Mouse (Mus musculus) urinary bladder, postnatal 36 days (tissue): ENCODE measurements around the gene Asb11.

Experiments used
- DNase-seq, 2 experiments: peaks; one replicate each; pipeline ENCODE4 v3.0.0; 2022; ENCODE audit warnings: low spot score in 2 of 2, mixed read lengths in 1 of 2

Asb11 gene

DNA sequence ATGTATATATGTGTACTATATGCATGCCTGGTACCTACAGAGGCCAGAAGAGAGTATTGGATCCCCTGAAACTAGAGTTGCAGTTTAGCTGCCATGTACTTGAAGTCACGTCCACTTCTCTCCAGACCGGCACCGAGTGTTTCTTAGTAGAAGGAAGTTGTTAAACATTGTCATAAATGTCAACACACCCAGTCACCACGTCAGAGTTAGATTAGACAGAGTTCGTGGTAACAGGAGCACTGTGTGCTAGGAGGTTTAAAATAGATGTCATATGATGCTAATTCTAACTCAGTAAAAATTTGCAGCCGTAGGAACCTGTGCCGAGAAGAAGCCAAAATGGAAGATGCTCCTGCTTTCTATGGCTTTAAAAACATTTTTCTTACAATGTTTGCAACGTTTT, at the start of gene Asb11:
Asb11 (plus strand) TSS at position 286 of the 400 bp plus-strand sequence.
- no peak for DNase-seq

DNA sequence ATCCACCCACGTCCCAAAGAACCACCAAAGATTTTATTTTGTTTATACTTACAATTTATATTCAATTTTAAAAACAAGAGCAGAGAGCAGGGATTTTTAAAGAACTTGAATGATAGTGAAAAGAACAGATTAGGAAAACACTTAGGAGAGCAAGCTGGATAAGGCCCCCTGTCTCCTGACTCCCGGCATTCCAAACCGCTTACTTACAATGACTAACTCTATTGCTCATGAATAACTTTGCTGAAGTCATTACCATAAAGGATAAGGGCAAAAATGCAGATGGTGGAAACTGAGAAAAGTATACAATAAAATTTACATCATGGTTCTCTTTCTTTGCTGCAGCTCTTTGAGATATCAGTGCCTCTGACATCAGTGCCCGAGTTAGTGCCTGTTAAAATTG, 42.7 kb upstream of the Asb11 start:
- DNase-seq = no peak

- no peak for DNase-seq
These were observed 38.3 kb upstream of the Asb11 start for GRCm38 (mm10) chrX:164398456-164398855.

DNA sequence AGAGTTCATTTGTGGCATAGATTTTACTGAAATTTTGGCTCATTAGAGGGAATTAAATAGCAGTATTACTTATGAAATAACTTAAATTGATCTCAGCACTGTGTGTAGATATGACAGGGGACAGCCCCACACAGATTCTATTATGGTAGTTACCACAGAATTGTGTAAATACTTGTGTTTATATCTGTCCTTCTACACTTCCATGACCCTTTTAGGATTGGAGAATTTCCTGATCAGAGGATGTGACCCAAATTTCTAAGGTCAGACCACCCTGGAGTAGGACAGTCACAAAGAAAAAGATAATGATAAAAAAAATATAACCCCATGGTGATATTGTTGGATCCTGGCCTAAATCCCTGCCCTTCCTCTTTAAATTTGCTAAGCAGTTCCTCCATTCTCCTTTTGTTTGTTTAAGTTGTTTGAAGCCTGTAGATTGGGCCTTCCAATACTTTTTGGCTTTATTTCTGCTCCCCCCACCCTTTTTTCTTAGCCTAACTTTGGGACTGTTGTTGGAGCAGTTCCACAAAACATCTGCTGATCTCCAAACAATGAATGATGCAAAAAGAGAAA, 31.6 kb upstream of the Asb11 start:
- no peak for DNase-seq

DNA sequence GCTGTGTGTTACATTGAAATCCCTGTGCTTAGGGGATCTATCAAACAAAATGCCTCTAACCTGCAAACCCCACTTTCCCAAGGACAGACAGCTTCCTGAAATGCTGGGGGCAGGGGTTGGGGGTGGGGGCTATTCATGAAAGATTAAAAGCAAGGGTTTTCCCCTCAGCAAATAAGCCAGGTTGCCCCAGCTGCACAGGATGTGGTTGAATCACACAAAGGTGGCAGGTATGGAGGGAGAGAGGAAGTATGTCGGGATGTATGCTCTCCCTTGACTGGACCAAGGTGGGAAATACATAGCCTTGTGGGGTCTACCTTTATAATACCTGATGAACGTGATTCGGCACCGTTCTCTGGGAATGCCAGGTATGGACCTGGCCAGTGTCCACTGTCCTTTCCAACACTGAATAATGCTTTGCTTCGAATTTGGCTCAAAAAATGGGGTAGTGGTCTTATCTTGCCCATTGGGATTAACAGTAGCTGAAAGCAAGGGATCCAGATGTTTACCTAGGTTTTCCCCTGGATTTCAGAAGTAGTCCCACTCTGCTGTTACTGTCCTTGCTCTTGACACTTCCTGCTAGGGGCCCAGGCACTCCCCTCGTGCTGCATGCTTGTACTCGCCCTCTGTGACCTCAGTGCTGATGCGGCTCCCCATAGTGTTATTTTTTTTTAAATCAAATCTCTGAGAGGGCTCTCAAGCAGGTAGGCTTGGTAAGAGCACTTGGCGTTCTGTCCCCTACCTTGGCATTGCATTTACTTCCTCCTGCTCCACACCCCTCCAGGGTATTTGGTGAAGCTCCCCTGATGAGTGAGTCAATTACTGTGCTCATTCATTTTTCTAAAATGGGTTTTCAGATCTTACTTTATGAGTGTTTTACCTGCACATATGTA, 30.4 kb upstream of the Asb11 start:
- DNase-seq = no peak

GRCm38 (mm10) chrX:164408301-164408927, 28.4 kb upstream of the Asb11 start:
- DNase-seq = no peak

- DNase-seq = no peak
These were observed 26.2 kb upstream of the Asb11 start for GRCm38 (mm10) chrX:164410562-164410961.

GRCm38 (mm10) chrX:164416803-164417202, 20.0 kb upstream of the Asb11 start:
- DNase-seq = no peak

- DNase-seq = no peak
These were observed 18.8 kb upstream of the Asb11 start for GRCm38 (mm10) chrX:164418008-164418407.

DNA sequence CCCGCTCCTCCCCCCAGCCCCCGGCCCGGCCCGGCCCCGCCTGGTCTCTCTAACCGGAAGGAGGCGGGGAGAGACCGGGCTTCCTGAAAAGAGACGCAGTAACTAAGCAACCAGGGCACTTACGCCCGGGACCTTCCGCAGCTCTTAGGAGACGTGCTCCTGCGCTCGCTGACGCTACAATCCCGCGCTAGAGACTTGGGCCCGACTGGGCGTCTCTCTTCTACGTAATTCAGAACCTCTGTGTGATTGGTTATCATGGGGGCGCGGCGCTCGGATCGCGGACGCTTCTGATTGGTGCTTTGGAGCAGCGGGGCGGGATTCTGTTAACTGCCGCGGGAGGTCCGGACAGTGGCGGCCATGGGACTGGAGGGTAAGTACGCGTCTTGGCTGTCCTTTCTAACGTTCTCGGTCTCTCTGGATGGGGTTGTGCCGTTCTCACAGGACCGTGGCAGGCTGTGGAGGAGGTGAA, 17.3 kb upstream of the Asb11 start, which contains the start of gene Piga:
Piga (plus strand) TSS at position 317 of the 469 bp plus-strand sequence.
- DNase-seq = peak; percentile 77 to 90

GRCm38 (mm10) chrX:164419955-164420354, 16.8 kb upstream of the Asb11 start:
- no peak for DNase-seq

GRCm38 (mm10) chrX:164420518-164420917, 16.3 kb upstream of the Asb11 start:
- DNase-seq = no peak

DNA sequence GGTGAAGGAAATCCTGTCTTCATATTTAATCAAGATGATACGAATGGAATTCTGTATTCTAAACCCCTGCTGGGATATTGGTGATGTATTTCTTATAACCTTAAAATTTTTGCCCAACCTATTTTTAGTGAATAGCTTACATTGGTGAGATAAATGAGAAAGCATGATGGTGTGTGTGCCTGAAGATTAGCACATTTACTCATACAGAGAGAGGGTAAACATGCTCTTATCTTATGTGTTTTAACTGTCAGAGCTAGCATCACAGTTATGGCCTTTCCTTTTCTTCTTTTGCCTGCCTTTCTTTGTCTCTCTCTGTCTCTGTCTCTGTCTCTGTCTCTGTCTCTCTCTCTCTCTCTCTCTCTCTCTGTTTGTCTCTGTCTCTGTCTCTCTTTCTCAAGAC, 12.0 kb upstream of the Asb11 start:
- no peak for DNase-seq

DNA sequence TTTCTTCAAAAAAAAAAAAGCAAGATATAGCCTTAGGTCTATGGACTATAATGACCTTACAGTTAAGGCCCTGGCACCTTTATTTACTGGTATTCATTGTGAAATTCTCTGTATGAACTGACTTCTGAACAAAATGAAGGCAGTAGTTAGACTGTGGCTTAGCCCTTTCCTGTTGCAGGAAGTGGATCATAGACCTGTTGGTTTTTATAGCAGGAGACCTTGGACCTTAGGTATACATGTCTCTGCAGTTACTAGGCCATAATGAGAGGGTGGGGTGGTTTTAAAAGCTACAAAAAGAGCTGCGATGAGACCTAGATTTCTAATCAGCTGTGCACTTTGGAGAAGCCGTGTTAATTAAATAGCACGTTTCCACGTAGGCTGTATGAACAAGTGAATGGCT, 9.5 kb upstream of the Asb11 start:
- no peak for DNase-seq

DNA sequence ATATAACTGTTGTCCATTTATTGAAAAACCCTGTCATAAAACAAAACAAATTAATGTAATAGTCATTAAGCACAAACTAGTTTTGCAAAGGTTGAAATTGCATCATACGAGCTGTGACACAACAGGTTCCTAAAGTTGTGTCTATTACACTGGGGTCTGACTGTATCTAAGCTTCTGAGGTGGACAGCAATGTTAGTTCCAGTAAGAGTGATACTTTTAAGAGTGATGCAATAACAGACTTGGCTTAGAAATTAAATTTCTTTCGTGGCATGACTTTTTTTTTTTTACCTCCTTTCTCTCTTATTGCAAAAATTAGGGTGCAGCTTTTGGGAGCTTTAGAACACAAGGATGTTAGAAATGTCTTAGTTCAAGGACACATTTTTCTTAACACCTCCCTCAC, 8.6 kb upstream of the Asb11 start:
- no peak for DNase-seq

- DNase-seq = no peak
These were observed 6.2 kb upstream of the Asb11 start for GRCm38 (mm10) chrX:164430621-164431020.

DNA sequence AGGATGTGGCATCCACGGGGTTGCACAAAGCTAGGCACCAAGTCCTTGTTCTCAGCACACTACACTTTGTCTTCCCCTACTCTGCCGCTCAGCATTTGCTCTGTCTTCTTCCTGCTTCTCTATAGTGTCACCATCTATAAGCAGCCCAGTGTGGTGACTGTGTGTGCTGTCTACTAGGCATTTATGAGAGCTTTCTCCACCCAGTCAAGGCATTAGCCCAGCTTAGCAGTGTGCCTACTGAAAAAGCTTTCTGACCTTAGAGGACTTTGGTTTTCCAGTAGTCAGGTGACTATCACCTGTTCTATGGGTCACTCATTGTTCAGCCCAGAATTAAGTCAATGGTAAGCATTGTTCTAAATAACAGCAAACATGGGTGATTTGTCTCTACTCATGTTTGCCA, 5.7 kb upstream of the Asb11 start:
- DNase-seq = no peak

GRCm38 (mm10) chrX:164431541-164431940, 5.3 kb upstream of the Asb11 start:
- no peak for DNase-seq

- no peak for DNase-seq
These were observed 4.1 kb upstream of the Asb11 start for GRCm38 (mm10) chrX:164432682-164433081.

GRCm38 (mm10) chrX:164439462-164439861, 2.7 kb downstream of the Asb11 start:
- DNase-seq = no peak

DNA sequence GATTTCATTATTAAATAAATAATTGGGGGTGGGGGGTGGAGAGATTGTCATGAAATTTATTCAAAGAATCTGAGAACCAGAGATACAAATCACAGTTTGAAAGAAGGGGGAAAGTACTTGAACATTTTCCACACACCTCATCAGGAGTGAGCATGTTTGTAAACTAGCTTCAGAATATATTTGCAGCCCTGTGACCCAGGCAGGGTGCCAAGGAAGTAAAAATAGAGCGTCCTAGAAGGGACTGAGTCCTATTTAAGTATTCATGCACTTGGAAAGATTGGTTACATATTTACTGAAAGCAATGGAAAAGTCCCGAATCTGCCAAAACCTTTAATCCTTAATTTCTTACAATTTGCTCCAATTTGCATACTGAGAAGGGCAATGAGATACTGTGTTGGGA, 3.3 kb downstream of the Asb11 start:
- DNase-seq = no peak

DNA sequence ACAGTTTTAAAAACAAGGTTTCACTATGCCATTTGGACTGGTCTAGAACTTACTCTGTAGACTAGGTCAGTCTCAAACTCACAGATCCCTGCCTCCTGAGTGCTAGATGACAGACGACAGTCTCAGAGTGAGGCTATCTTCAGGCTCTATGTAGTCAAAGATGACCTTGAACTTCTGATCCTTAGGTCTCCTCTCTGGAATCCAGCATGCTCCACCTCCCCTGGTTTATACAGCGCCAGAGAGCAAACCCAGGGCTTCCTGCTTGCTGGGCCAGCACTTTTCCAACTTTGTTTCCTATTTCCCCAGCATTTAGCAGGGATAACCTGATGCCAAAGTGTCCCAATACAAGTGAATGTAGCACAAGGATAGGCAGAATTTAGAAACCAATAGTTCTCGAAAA, 3.9 kb downstream of the Asb11 start:
- DNase-seq = no peak

- no peak for DNase-seq
These were observed 4.5 kb downstream of the Asb11 start for GRCm38 (mm10) chrX:164441306-164441705.
